Mouse (Mus musculus) CD8-positive naive resting alpha-beta T cell, adult 2 months (primary cell): ENCODE results near the gene Creb3l1.

Experiments
- DNase-seq, 2 experiments: peaks; one replicate each; pipeline ENCODE4 v3.0.0; 2022; ENCODE audit warnings: low read depth in 2 of 2, low spot score in 2 of 2

Creb3l1 gene

DNA sequence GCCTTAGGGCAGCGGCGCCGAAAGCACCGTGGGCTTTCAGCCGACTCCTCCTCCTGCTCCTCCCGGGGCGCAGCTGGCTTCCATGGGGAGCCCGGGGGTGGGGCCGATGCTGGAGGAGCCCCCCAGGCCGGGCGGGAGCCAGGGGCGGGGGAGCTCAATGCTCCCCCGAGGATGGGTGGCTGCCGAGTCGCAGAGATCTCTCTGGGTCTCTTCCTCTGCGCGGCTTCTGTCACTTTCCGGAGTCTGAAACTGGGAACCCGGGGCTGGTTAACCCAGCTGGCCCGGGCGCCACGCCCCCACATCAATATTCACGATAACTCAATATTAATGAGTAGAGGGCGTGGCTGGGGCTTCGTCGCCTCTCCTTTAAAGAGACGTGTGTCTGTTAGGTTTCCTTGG lies at the start of gene Creb3l1:
TSS of gene Creb3l1 (minus strand) at position 229 of the 399 bp plus-strand sequence.
- no peak for DNase-seq

DNA sequence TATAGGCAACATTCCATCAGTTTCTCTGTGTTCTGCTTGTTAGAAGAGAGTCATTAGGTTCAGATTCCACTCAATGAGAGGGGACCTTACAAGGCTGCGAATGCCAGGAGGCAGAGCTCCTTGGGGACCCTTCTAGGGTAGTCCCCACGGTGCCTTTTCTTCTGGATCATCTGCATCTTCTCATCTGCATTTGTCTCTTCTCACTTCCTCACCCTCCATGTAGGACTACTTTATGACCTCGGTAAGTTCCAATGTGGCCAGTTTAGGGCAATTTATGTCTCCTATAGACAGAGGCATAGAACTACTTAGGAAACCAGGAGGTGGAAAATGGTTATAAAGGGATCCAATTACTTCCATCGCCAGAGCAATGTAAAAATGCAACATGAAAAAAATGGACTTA lies 46.8 kb upstream of the Creb3l1 start:
- no peak for DNase-seq

- DNase-seq: no peak
These were observed 45.3 kb upstream of the Creb3l1 start for GRCm38 (mm10) chr2:92069630-92070029.

GRCm38 (mm10) chr2:92067600-92067999 lies 43.3 kb upstream of the Creb3l1 start:
- DNase-seq: no peak

DNA sequence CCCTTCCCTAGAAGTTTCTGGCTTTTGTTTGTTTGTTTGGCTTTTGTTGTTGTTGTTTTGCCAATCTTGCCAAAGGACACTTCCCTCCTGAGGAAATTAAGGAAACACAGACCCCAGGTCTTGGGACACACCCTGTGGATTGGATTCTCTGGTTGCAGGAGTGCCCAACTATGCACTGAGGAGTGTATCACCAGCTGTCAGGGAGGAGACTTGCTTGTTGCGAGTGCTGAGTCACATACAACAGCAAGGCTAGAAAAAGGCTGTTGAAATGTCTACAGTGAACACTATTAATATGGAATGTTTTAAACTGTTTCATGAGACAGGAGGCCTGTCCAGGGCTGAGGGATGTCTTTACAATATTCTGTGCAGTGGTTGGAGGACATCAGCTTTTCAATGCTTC lies 42.6 kb upstream of the Creb3l1 start:
- DNase-seq: no peak

DNA sequence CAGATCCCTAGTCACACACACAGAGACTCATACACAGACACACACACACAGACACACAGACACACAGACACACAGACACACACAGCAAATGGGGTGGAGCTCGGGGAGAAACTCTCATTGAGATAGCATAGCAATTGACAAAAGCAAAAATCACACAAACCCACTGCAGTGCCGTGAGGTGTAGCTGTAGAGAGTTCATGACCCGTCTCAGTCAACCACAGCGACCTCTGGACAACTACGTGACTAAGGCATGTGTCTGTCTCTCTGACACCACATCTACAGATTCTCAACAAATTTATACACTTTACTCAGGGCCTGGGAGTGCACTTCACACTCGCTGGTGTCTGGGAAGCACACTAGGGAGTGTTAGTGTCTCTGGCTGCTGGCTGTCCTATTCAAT lies 41.6 kb upstream of the Creb3l1 start:
- no peak for DNase-seq

GRCm38 (mm10) chr2:92065269-92065888 lies 41.1 kb upstream of the Creb3l1 start:
- DNase-seq: no peak

DNA sequence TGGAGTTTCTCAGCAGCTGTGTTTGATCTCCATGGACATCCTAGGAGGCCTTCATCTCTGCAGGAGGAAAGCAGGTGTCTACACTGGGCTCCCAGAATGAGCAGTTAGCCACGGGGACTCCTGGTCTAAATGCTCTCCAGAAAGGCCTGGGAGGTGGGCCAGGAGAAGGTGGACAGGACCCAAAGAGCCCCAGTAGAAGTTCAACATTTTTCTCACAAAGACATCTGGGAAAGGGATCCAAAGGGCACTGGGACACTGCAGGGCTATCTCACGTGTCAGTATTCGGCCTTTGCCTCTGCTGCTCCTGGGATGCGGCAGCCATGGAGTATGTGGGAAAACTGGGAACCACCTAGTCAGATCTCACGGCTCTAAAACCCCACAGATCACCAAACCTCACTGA lies 38.8 kb upstream of the Creb3l1 start:
- DNase-seq: no peak

DNA sequence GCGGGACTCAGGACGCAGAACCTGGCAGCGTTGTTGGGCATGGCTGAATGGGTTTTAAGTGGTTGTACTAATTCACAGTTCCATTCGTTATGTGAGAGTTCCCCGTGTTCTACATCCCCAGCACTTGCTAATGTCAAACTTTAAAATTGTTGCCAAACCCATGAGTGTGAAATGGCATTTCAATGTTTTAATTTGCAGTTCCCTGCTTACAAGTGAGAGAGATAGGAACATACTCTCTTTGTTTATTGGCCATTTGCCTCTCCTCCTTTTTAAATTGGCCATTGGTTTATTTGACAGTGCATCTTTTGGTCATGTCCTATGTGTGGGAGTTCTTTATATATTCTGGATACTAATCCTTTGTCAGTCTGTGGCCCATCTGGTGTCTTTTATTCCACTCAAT lies 37.0 kb upstream of the Creb3l1 start:
- no peak for DNase-seq

DNA sequence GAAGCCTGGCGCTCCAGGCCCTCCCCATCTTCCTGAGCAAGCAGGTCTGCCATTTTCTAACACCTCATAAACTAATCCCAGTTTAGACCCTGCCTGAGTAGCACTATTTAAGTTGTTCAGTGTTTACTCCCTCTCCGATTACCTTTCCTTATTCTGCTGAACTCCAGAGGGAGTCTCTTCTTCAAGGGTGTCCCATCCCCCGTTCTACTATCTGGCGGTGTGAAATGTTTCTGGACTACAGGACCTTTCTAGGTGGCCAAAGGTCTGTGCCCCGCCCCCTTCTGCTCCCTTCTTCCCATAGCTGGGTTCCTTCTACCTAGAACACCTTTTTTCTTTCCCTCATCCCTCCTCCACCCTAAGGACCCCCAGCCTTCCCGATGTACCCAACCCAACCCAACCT lies 36.0 kb upstream of the Creb3l1 start:
- DNase-seq: no peak

DNA sequence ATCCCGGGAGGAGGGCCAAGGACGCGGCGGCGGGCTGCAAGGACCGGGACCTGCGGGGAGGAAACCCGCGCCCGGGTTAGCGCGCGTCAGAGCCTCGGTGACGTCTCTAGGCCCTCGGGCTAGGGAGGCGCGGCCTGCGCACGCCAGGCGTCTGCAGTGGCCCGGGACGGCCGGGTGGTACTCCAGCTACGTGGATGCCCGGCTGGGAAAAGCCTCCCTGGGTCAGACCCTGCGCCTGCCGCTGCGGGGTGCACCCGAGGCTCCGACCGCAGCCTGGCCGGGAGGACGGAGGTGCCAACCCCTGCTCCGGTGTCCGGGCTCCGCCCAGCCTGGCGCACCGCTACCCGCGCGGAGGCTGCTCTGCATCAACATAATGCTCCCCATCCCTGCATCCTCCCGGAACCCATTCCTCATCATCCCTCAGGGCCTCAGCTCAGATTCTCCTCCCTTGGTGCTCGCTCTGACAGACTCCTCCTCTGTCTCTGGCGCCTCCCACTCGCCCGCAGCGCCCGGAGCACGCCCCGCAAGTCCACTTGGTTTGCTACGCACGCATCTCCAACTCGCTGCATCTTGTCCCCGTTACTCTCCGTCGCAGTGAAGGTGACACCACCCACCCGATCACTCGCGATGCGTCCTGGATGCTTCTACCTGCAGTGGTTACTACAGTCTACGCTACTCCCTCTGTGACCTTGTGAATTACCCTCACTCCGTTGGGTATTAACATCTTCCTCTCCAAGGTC lies 35.3 kb upstream of the Creb3l1 start:
- peak; percentile 24 to 46 for DNase-seq

- DNase-seq: no peak
These were observed 34.6 kb upstream of the Creb3l1 start for GRCm38 (mm10) chr2:92058936-92059335.

DNA sequence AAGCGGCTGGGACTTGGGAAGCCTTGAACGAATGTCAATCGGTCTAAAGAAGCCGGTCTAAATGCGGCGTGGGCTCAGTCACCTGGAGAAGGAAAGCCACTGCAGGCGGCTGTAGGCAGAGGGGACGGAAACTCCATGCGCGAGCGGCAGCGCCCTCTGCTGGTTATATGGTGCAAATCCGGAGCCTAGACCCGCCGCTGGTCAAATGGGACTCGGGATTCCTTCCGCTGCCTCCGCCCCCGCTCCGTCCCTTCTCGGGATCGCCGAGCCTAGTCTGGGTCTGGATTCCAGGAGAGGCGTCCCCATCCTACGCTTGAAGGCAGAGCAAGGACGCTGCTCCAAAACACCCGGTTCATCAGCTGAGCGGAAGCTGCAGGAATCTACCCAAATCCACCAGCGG lies 34.2 kb upstream of the Creb3l1 start:
- DNase-seq: peak; percentile 70 to 77

DNA sequence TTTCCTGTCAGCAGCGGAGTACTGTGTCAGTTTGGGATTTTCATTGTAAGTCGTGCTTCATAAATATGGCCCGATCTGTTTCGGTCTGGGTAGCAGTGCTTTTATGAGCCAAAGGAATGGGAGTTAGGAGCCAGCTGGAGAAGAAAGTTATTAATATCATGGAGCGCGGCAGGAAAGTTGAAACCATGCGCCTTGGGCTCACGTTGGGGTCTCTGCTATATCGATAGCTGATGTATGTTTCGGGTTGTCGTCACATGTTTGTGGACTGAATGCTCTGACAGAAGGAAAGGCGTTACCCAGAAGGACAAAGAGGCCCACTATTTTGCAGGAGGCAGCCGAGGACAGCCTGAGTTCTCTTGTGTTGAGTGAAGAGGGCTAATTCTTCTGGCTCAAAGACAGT lies 32.5 kb upstream of the Creb3l1 start:
- DNase-seq: no peak

DNA sequence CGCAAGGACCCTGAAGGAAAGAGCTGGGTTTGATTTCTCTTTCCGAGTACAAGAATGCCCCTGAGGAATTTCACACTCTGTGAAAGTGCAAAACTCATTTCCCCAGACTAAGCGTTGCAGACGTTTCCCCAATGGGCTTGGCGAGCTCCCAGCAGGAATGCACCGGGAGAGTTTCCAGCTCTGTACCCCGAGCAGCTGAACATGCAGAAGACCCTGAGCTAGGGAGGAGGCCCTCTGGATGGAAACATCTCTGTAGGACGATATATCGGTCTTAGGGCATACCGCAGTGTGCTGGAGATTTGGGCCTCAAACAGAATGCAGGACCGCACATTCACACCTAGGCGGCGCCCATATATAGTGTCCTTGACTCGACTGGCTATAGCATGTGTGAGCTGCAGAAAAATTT lies 31.5 kb upstream of the Creb3l1 start:
- DNase-seq: peak; percentile 27 to 43

- peak; percentile 62 to 72 for DNase-seq
These were observed 31.0 kb upstream of the Creb3l1 start for GRCm38 (mm10) chr2:92055101-92055813.

GRCm38 (mm10) chr2:92052754-92053153 lies 28.5 kb upstream of the Creb3l1 start:
- no peak for DNase-seq

DNA sequence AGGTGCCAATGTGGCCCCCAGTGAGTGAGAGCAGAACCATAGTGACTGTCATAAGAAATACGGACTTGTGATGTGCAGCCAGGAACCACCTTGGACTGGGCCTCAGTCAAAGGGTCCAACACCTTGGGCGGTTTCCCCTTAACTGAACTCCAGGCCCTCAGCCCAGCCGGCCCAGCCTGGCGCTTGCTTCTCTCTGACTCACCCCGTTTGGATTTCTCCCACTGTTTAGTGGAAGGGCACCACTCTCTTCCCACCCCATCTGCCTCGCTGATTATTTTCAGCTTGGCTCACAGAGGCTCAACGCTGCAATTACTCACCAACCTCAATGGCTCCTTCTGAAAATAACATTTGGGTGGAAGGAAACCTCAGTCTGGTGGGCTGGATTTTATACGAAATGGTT lies 27.9 kb upstream of the Creb3l1 start:
- DNase-seq: no peak

- DNase-seq: no peak
These were observed 23.9 kb upstream of the Creb3l1 start for GRCm38 (mm10) chr2:92048034-92048690.

- no peak for DNase-seq
These were observed 23.3 kb upstream of the Creb3l1 start for GRCm38 (mm10) chr2:92047601-92048000.

DNA sequence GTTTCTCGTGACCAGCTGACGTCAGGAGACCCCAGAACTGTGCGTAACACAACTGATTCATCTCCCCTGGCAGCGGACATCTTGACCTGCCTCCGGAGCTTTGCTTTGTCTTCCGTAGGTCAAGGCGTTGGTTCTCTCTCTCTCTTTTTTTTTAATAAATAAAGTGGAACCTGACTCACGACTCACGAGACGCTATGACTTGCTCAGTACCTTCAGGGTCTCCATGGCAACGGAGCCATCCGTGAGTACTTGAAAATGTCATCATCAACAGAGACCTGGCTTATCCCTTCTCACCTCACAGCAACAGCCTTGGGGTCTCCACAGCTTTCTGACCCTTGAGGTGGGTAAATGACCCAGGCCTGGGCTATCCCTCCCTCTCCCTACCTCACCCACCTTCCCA lies 19.0 kb upstream of the Creb3l1 start:
- DNase-seq: no peak

DNA sequence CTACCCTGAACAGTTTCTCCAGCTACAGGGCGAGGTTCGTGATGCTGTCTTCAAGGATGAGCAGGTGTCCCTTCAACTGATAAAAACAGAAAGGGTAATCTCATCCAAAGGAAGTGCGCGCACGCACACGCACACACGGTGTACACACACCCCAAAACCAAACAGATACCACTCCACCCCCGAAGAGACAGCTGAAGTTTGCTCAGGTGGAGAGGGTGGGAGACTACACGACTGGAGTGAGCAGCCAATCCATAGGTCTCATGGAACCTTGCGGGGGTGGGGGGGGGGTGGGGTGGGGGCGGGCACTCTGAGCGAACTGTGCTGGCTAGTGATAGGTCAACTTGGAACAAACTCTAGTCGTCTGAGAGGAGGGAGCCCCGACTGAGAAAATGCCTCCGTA lies 17.2 kb upstream of the Creb3l1 start:
- DNase-seq: no peak
